Mouse (Mus musculus): Measurements from ENCODE around the gene Cog1. TPM values are rescaled to one million over a fixed set of nuclear protein-coding genes. Genes with fewer than 3 reads are reported as not detected.
"Not testable (repeated sequence)": the region's sequence is repeated elsewhere in the genome, so short reads cannot be mapped to it uniquely, and the experiment has no call there.

Cog1 gene
- polyA plus RNA-seq, 1 experiment: 37.7 TPM

DNA sequence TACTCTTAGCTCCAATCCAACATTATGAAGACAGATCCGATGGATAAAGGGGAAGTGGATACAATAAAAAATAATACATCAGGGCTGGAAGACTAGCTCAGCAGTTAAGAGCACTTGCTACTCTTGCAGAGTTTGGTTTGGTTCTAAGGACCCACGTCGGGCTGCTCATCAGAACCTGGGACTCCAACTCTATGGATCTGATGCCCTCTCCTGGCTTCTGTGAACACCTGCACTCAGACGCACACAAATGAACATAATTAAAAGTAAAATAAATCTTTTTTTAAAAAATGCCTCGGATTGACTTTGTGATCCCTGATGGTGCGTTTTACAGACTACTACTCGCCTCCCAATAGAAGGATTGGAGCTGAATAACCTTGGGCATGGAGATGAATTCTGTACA is 18.3 kb upstream of the Cog1 start:
- no peak for DNase-seq (ENCODE audit: low read depth, low spot score)
- WGBS: 32% methylated on average over 7 of the region's 7 CpGs

- no peak for DNase-seq (ENCODE audit: low read depth, low spot score)
- 26% methylated on average over 8 of the region's 8 CpGs for WGBS
Measured at GRCm38 (mm10) chr11:113631302-113631701, 17.7 kb upstream of the Cog1 start.

DNA sequence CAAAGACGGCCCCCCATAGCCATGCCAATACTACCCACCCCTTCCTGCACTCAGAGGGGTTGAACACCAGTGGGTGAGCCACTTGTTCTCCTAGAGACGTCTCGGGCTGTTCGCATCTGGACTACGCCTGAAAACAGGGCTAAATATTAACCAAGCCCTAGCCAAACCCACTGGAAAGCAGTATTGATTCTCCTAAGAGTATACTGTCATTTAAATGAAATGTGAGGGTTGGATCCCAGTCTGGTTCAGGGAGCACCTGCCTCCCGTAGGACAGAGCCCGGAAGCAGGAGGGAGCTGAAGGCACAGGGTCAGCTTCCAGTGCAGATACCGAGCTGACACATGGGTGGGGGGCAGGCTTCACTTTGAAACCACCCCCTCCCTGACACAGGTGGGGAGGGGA is 17.1 kb upstream of the Cog1 start:
- no peak for DNase-seq (ENCODE audit: low read depth, low spot score)
- 26% methylated on average over 8 of the region's 8 CpGs for WGBS

GRCm38 (mm10) chr11:113632303-113632702 is 16.7 kb upstream of the Cog1 start:
- DNase-seq (ENCODE audit: low read depth, low spot score): no peak
- 47% methylated on average over 7 of the region's 7 CpGs for WGBS

GRCm38 (mm10) chr11:113633398-113633797 is 15.6 kb upstream of the Cog1 start:
- WGBS: 96% methylated on average over 5 of the region's 5 CpGs
- no peak for DNase-seq (ENCODE audit: low read depth, low spot score)

DNA sequence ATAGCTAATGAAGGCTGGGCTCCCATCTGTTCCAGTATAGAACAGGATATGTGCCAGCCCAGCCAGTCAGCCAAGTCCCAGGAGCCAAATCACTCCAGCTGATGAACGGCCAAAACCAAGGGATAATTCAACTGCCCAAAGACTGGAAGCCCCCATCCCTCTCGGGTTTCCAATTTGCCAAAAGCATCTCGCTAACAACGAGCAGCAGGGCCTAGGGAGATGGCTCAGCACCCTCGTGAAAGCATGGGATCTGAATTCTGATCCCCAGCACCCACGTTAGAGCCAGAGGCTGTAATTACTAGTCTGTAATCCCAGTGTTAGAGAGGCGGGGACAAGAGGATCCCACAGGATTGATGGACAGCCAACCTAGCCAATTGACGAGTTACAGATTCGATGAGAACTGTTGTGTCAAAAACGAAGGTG is 14.3 kb upstream of the Cog1 start:
- WGBS: 79% methylated on average over 10 of the region's 10 CpGs
- no peak for DNase-seq (ENCODE audit: low read depth, low spot score)

- 65% methylated on average over 12 of the region's 12 CpGs for WGBS
- DNase-seq (ENCODE audit: low read depth, low spot score): no peak
Measured at GRCm38 (mm10) chr11:113638680-113639079, 10.3 kb upstream of the Cog1 start.

- 94% methylated on average over 3 of the region's 3 CpGs for WGBS
- no peak for DNase-seq (ENCODE audit: low read depth, low spot score)
Measured at GRCm38 (mm10) chr11:113645181-113645580, 3.8 kb upstream of the Cog1 start.

DNA sequence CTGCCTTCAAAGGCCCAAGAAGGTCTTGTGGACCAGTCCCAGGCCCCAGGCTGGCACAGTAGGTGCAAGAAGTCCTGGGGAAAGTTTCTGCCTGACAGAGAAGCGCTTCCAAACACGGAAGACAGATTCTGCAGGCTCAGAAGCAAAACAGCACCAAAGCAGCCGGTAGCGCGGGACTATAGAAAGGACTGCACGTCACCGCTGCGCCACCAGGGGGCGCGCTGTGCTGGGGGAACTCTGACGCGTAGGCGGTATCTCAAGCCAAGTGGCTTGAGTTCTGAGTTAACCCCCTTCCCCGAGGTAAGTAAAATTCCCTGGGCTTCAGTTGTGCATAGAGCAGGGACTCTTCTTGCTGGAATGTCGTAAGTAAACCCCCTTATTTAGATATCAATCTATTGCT is 817 bp upstream of the Cog1 start:
- 2% methylated on average over 15 of the region's 15 CpGs for WGBS
- DNase-seq (ENCODE audit: low read depth, low spot score): no peak

DNA sequence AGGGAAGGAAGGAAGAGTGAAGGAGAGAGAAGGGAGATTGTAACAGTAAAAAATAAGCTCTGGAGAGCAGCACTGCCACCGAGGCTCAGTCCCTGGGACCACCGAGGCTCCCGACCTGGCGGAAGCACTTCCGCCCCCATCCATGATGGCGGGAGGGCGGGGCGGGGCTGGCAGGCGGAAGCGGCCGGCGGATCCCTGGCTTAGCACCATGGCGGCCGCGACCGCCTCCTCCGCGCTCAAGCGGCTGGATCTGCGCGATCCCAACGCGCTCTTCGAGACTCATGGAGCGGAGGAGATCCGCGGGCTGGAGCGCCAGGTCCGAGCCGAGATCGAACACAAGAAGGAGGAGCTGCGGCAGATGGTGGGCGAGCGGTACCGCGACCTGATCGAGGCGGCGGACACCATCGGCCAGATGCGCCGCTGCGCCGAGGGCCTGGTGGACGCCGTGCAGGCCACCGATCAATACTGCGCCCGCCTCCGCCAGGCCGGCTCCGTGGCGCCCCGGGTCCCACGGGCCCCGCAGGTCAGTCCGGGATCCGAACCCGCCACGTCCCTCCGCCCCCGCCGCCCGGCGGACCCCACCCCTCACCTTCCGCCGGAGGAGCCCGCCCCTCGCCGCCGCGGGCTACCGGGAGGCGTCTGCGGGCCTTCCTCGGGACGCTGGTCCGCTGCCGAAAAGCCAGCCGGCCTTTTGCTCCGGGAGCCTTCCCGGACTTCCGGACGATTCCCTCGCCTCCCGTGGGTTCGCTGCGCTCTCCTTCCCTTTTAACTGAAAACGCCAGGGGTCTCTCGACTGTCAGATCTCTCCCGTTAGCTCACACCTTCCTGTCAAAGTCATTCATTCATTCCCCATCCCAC is 613 bp downstream of the Cog1 start, which contains the start of gene Slc39a11:
Slc39a11 (minus strand) TSS at position 727 of the 858 bp plus-strand sequence.
- WGBS: under 1% methylated on average over 91 of the region's 91 CpGs
- DNase-seq (ENCODE audit: low read depth, low spot score): no peak

- WGBS: 43% methylated on average over 22 of the region's 22 CpGs
- DNase-seq (ENCODE audit: low read depth, low spot score): no peak
Measured at GRCm38 (mm10) chr11:113651206-113651906, 2.4 kb downstream of the Cog1 start.

- DNase-seq (ENCODE audit: low read depth, low spot score): no peak
- 46% methylated on average over 8 of the region's 8 CpGs for WGBS
Measured at GRCm38 (mm10) chr11:113651907-113652273, 2.9 kb downstream of the Cog1 start.

GRCm38 (mm10) chr11:113652516-113652915 is 3.5 kb downstream of the Cog1 start:
- no peak for DNase-seq (ENCODE audit: low read depth, low spot score)
- WGBS: 90% methylated on average over 6 of the region's 6 CpGs

- DNase-seq (ENCODE audit: low read depth, low spot score): no peak
Measured at GRCm38 (mm10) chr11:113654105-113654504, 5.1 kb downstream of the Cog1 start.

DNA sequence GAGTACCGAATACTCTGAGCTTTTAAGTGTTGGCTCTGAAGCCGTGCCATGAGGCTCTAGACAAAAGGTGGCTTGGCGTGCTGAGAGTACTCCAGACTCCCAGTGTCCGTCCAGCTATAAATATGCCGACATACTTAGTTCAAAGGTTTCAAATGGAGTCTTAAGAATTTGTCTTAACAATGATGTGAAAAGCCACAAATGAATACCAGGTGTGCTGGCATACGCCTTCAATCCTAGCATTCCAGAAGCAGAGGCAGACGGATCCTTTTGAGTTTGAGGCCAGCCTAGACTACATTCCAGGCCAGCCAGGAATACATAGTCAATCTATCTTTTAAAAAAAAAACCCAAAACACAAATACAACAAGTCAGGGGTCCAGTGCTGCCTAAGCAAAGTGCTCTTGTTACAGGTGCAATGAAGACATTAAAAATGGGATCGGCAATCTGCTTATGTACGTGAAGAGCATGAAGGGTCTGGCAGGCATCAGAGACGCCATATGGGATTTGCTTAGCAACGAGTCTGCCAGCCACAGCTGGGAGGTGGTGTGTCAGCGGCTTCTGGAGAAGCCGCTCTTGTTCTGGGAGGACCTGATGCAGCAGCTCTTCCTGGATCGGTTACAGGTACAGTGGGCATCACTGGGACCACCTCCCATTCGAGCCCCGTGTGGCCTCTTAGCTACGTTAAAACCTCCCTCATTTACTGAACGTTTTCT is 5.7 kb downstream of the Cog1 start:
- DNase-seq (ENCODE audit: low read depth, low spot score): no peak
- 88% methylated on average over 18 of the region's 18 CpGs for WGBS

More at GRCm38 (mm10) chr11:113654105-113654504, 5.1 kb downstream of the Cog1 start:
- 95% methylated on average over 15 of the region's 15 CpGs for WGBS

DNA sequence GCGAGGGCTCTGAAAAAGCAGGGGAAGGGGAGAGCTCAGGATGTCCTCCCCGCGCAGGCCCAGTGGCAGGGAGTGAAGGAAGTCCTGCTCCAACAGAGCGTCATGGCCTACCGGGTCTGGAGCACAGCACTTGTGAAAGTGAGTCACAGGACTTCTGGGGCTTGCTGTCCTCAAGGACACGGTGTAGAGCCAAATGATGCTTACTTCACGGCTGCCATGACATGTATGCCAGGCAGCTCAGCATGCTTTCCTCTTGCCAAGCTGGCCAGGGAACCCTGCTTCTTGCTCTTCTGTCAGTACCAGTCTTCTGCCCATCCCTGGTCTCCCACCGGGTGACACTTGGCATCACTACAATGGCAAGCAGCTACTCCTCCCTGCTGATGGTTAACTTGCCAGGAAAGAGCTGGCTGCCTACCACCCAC is 7.6 kb downstream of the Cog1 start:
- 77% methylated on average over 8 of the region's 8 CpGs for WGBS
- no peak for DNase-seq (ENCODE audit: low read depth, low spot score)

- no peak for DNase-seq (ENCODE audit: low read depth, low spot score)
- WGBS: 48% methylated on average over 4 of the region's 4 CpGs
Measured at GRCm38 (mm10) chr11:113657221-113657620, 8.3 kb downstream of the Cog1 start.

DNA sequence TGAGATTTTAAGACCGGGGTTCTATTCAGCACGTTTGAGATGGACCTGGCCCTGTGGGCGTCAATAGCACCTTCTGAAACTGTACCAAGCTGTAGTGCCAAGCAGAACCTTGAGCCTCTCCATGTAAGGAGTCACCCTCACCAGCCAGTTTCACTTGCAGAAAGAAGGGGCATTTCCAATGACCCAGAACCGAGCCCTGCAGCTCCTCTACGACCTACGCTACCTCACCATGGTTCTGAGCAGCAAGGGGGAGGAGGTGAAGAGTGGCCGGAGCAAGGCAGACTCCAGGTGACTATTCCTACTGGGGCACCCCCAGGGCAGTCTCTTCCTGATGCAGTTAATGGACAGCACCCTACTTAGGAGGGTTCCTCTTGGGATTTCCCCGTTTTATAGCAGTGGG is 9.3 kb downstream of the Cog1 start:
- 76% methylated on average over 8 of the region's 8 CpGs for WGBS
- DNase-seq (ENCODE audit: low read depth, low spot score): no peak

DNA sequence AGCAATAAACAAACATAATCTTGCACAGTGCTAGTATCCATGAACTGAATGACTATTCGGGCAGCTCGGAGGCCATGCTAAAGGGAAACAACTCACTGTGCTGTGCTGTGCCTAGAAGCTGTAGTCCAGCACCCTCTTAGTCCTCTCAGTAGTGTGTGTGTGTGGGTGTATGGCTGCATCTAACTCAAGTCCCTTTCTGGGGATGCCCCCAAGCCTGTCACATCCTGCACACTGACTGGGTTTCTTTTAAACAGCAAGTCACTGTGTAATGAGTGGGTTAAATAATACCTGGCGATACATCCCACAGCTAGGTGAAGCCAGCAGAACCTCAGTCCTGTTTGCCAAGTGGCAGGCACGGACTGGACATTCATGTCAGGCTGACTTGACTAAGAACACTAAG is 9.8 kb downstream of the Cog1 start:
- no peak for DNase-seq (ENCODE audit: low read depth, low spot score)
- 68% methylated on average over 4 of the region's 4 CpGs for WGBS

DNA sequence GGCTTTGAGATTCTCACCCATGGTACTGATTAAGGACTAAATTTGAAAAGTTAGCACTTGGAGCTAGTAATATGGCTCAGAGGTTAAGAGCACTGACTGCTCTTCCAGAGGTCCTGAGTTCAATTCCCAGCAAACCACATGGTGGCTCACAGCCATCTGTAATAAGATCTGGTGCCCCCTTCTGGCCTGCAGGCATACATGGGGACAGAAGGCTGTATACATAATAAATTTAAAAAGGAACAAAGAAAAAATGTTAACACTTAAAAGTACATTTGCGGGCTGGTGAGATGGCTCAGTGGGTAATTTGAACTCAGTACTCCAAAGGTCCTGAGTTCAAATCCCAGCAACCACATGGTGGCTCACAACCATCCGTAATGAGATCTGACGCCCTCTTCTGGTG is 11.2 kb downstream of the Cog1 start:
- WGBS: 94% methylated on average over 3 of the region's 3 CpGs
- DNase-seq (ENCODE audit: low read depth, low spot score): not testable (repeated sequence)

Measured in large intestine, adult 2 months (tissue).